Mouse (Mus musculus) kidney, postnatal 36 days (tissue): ENCODE results near the gene Olfr285.

Source experiments
- DNase-seq, 2 experiments: peaks; one replicate each; pipeline ENCODE4 v3.0.0; 2021 to 2022; ENCODE audit warnings: mixed read lengths in 2 of 2

Olfr285 gene

DNA sequence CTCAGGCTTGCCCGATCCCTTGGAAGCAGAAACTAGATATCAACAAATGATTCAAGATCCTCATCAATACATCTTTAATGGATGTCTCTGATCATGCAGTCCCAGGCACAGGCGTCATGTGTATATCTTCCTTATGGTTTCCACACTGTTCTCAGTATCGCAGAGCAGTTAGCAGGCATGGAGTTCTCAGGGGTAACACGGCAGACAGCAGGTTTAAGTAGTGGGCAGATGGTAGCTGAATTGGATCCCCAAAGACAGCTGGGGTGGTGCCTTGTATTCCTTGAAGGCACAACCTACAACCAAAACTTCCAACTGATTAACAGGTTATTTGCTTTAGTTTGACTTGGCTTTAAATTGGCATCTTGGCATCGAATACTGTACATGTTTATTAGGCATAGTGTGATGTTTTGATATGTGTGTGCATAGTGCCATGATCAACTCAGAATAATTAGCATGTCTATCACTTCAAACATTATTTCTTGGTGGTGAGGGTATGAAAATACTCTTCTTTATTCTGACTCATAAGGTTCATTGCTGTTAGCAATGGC, at the start of gene Olfr285:
Gene Olfr285 (minus strand): TSS at position 177 of the 548 bp plus-strand sequence.
- no peak for DNase-seq

DNA sequence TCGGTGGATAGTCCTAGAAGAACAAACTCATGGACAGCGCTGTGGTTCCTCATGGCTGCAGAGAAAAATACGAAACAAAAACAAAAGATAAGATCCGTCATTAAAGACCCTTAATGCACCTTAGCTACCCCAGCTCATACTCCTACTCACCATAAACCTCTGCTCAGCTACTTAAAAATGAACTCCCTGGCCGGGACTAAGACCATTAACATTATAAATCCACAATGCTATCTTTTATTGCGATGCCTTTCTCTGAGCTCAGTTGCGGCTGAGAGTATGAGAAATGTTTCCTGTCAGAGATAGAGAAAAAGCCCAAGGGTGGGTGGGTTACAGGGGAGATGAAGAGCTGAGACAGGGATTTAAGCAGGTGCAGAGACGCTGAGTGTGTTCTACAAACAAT, 23.7 kb upstream of the Olfr285 start, which contains the start of gene Olfr284:
Gene Olfr284 (minus strand): TSS at position 101 of the 400 bp plus-strand sequence.
- DNase-seq = no peak

DNA sequence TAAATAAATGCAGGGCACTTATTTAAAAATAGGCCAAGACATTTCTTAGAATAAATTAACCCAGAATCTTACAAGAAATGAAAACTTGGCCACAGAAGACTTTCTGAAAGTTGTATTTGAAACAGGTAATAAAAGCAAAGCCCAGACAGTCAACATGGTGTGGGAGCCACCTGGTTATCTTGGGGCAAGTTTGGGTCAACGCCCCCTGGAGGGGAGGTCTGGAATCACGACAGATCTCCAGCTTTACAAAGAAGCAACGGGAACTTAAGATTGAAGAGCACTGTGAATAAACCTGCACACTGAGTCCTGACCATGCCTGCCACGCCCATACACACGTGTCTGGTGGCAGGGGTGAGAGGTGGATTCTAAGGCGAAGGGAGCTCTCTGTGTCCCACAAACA, 1.4 kb downstream of the Olfr285 start:
- peak in 1 of 2 experiments; percentile 7 for DNase-seq

DNA sequence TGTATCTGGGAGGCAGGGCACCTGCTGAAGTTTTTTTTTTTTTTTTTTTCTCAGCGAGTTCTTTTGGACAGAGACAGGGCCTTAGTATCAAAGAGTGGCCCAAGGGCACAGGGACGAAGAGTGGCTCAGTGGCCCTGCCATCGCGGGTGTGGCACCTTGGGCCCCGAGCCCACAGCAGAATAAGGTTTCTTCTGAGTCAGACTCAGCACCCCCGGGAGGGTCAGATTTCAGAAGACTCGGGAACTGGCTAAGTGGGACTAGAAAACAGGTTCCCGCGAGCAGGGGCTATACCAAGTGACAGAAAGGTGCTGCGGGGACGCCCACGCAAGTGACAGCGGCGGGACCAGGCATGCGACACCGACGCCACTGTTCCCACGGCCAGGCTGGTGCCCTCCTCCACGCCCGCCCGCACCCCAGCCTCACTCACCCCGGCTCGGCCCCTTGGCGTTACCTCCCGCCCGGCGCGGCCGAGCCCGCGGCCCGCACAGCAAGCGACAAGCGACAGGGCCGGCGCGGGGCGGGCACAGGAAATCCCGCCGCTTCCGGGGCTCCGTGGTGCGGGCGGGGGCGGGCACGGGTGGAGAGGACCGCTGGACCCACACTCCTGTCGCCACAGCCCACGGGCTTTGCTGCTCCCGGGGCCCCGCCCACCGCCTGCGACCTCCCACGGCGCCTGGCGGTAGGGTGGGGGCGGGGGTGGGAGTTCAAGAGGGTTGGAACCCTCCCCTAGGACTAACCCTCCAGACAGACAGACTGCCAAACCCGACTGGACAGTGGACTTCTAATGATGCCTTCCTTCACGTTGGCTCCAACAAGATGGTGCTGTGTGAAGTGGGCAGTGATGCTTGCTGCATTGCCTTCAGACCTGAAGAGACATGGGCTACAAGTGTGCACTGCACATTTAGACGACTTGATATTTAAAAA, 21.3 kb downstream of the Olfr285 start, which contains the start of gene Zfp641:
Gene Zfp641 (minus strand): TSS at position 534 of the 924 bp plus-strand sequence.
- DNase-seq = peak; percentile 35 to 75

DNA sequence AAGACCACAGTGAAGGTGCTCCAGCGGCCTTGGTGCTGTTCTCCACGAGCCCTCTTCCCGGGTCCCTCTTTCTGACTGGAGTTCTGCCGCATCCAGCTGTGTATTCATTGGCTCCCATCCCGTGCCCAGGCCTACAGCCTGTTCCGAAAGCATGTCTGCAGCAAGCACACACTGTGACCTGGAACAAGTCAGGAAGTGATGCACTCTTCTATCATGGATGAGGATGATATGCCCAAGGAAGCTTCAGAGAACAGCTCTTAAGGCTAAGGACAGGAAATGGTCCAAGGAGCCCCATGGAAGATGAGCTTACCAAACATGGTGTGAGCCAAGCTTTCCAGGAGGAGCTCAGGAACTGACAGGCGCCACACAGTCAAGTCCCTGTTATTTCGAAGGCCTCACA, 23.5 kb downstream of the Olfr285 start:
- no peak for DNase-seq

DNA sequence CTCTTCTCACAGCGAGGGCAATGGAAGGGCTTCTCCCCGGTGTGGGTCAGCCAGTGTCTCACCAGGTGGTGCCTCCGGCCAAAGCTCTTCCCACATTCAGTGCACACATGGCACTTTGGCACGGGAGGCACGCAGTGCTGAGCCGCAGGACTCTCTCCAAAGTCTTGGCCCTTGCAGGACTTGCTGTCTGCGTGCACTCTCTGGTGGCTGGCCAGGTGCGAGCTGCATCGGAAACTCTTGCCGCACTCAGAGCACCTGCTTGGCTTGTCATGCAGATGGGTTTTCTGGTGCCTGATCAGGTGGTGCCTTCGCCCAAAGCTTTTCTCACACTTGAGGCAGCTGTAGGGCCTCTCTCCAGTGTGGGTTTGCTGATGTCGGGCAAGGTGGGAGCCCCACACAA, 28.6 kb downstream of the Olfr285 start:
- peak; percentile 24 to 57 for DNase-seq

DNA sequence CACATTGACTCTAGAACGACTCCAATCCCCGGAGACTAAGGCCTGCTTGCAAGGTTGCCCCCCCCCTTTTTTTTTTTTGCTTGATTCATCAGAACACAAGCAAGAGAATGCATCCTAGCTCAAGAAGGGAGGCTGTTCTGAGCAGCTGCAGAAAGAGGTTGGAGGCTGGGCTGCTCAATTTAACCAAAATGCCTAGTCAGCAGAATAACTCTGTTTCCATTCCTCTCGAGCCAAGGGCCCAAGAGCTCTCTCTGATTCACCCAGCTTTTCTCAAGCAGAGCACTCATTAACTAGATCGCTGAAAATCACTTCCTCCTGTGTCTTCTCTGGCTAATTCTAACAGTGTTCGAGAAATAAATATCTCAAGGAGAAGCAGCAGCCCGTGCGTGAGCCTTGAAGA, 30.7 kb downstream of the Olfr285 start:
- peak; percentile 46 to 58 for DNase-seq
